Mouse (Mus musculus): ENCODE measurements at regions not wholly inside any gene's neighbourhood (a gene's known extent, or its start where the extent isn't known, plus 50 kb on each side); places are given as distances from the start of the nearest gene placed in this dataset.

GRCm38 (mm10) chr4:5126059-5126458 is 332.9 kb upstream of the Impad1 start:
- H3K27me3 ChIP-seq (ENCODE audit: control insufficient read depth, insufficient read depth, low read length): no peaks in the 10 kb centered on the region
- WGBS: 81% methylated on average over 2 of the region's 2 CpGs
- ATAC-seq (ENCODE audit: insufficient number of reproducible peaks, insufficient read depth, low FRiP score, low read depth): no peak

GRCm38 (mm10) chr4:5098411-5098810 is 305.3 kb upstream of the Impad1 start:
- Histone ChIP-seq H3K27ac (ENCODE audit: low read length) (no peak overlapping the region), H3K4me2 (replicated peaks; ENCODE audit: low read depth, low read length) (no peak overlapping the region), H3K4me1 (ENCODE audit: control insufficient read depth, insufficient read depth, low read length) (no peaks in the 10 kb centered on the region), H3K9me3 (ENCODE audit: control insufficient read depth, low read depth, low read length) (no peaks in the 10 kb centered on the region), H3K27me3 (ENCODE audit: control insufficient read depth, insufficient read depth, low read length) (no peaks in the 10 kb centered on the region), H3K9ac (replicated peaks; ENCODE audit: low read depth, low read length) (no peak overlapping the region), H3K4me3 (ENCODE audit: low read depth, low read length) (no peak overlapping the region), H3K36me3 (ENCODE audit: control insufficient read depth, insufficient read depth, low read length) (no peaks in the 10 kb centered on the region)
- 88% methylated on average over 3 of the region's 3 CpGs for WGBS
- ATAC-seq (ENCODE audit: insufficient number of reproducible peaks, insufficient read depth, low FRiP score, low read depth): no peak

More at GRCm38 (mm10) chr4:5126059-5126458, 332.9 kb upstream of the Impad1 start:
- no peak overlapping the region for H3K9ac ChIP-seq (replicated peaks; ENCODE audit: low read depth, low read length)
- no peaks in the 10 kb centered on the region for H3K4me1 ChIP-seq (ENCODE audit: control insufficient read depth, insufficient read depth, low read length)
- H3K4me2 ChIP-seq (replicated peaks; ENCODE audit: low read depth, low read length): no peak overlapping the region
- H3K4me3 ChIP-seq (ENCODE audit: low read depth, low read length): no peak overlapping the region
- no peaks in the 10 kb centered on the region for H3K36me3 ChIP-seq (ENCODE audit: control insufficient read depth, insufficient read depth, low read length)
- H3K27ac ChIP-seq (ENCODE audit: low read length): no peak overlapping the region
- H3K9me3 ChIP-seq (ENCODE audit: control insufficient read depth, low read depth, low read length): no peaks in the 10 kb centered on the region

- no peaks in the 10 kb centered on the region for H3K4me1 ChIP-seq (ENCODE audit: control insufficient read depth, insufficient read depth, low read length)
- H3K4me3 ChIP-seq (ENCODE audit: low read depth, low read length): no peak overlapping the region
- no peak overlapping the region for H3K4me2 ChIP-seq (replicated peaks; ENCODE audit: low read depth, low read length)
- 29% methylated on average over 3 of the region's 3 CpGs for WGBS
- H3K9ac ChIP-seq (replicated peaks; ENCODE audit: low read depth, low read length): no peak overlapping the region
- H3K36me3 ChIP-seq (ENCODE audit: control insufficient read depth, insufficient read depth, low read length): no peaks in the 10 kb centered on the region
- no peaks in the 10 kb centered on the region for H3K27me3 ChIP-seq (ENCODE audit: control insufficient read depth, insufficient read depth, low read length)
- no peak overlapping the region for H3K27ac ChIP-seq (ENCODE audit: low read length)
- ATAC-seq (ENCODE audit: insufficient number of reproducible peaks, insufficient read depth, low FRiP score, low read depth): no peak
- no peaks in the 10 kb centered on the region for H3K9me3 ChIP-seq (ENCODE audit: control insufficient read depth, low read depth, low read length)
Observed at GRCm38 (mm10) chr4:5078723-5079122, 285.6 kb upstream of the Impad1 start.

GRCm38 (mm10) chr4:5074754-5075153 is 281.6 kb upstream of the Impad1 start:
- Histone ChIP-seq H3K9me3 (ENCODE audit: control insufficient read depth, low read depth, low read length) (no peaks in the 10 kb centered on the region), H3K9ac (replicated peaks; ENCODE audit: low read depth, low read length) (no peak overlapping the region), H3K4me2 (replicated peaks; ENCODE audit: low read depth, low read length) (no peak overlapping the region), H3K27me3 (ENCODE audit: control insufficient read depth, insufficient read depth, low read length) (no peaks in the 10 kb centered on the region), H3K4me3 (ENCODE audit: low read depth, low read length) (no peak overlapping the region), H3K4me1 (ENCODE audit: control insufficient read depth, insufficient read depth, low read length) (no peaks in the 10 kb centered on the region), H3K36me3 (ENCODE audit: control insufficient read depth, insufficient read depth, low read length) (no peaks in the 10 kb centered on the region), H3K27ac (ENCODE audit: low read length) (no peak overlapping the region)
- no peak for ATAC-seq (ENCODE audit: insufficient number of reproducible peaks, insufficient read depth, low FRiP score, low read depth)
- 90% methylated on average over 1 of the region's 1 CpGs for WGBS

GRCm38 (mm10) chr4:5071243-5071642 is 278.1 kb upstream of the Impad1 start:
- H3K9me3 ChIP-seq (ENCODE audit: control insufficient read depth, low read depth, low read length): no peaks in the 10 kb centered on the region
- H3K4me3 ChIP-seq (ENCODE audit: low read depth, low read length): no peak overlapping the region
- no peak overlapping the region for H3K27ac ChIP-seq (ENCODE audit: low read length)
- no peaks in the 10 kb centered on the region for H3K36me3 ChIP-seq (ENCODE audit: control insufficient read depth, insufficient read depth, low read length)
- no peak overlapping the region for H3K9ac ChIP-seq (replicated peaks; ENCODE audit: low read depth, low read length)
- H3K27me3 ChIP-seq (ENCODE audit: control insufficient read depth, insufficient read depth, low read length): no peaks in the 10 kb centered on the region
- no peak for ATAC-seq (ENCODE audit: insufficient number of reproducible peaks, insufficient read depth, low FRiP score, low read depth)
- no peak overlapping the region for H3K4me2 ChIP-seq (replicated peaks; ENCODE audit: low read depth, low read length)
- H3K4me1 ChIP-seq (ENCODE audit: control insufficient read depth, insufficient read depth, low read length): no peaks in the 10 kb centered on the region
- WGBS: 88% methylated on average over 4 of the region's 4 CpGs

GRCm38 (mm10) chr4:5059290-5059955 is 266.3 kb upstream of the Impad1 start:
- Histone ChIP-seq H3K4me3 (ENCODE audit: low read depth, low read length) (no peak overlapping the region), H3K27ac (ENCODE audit: low read length) (no peak overlapping the region), H3K4me2 (replicated peaks; ENCODE audit: low read depth, low read length) (no peak overlapping the region), H3K9ac (replicated peaks; ENCODE audit: low read depth, low read length) (no peak overlapping the region), H3K9me3 (ENCODE audit: control insufficient read depth, low read depth, low read length) (no peaks in the 10 kb centered on the region), H3K4me1 (ENCODE audit: control insufficient read depth, insufficient read depth, low read length) (no peaks in the 10 kb centered on the region), H3K27me3 (ENCODE audit: control insufficient read depth, insufficient read depth, low read length) (no peaks in the 10 kb centered on the region), H3K36me3 (ENCODE audit: control insufficient read depth, insufficient read depth, low read length) (no peaks in the 10 kb centered on the region)
- no peak for ATAC-seq (ENCODE audit: insufficient number of reproducible peaks, insufficient read depth, low FRiP score, low read depth)
- WGBS: 77% methylated on average over 2 of the region's 2 CpGs

GRCm38 (mm10) chr4:5029929-5030328 is 236.8 kb upstream of the Impad1 start:
- 44% methylated on average over 2 of the region's 2 CpGs for WGBS
- Histone ChIP-seq H3K9me3 (ENCODE audit: control insufficient read depth, low read depth, low read length) (no peaks in the 10 kb centered on the region), H3K4me1 (ENCODE audit: control insufficient read depth, insufficient read depth, low read length) (no peaks in the 10 kb centered on the region), H3K9ac (replicated peaks; ENCODE audit: low read depth, low read length) (no peak overlapping the region), H3K4me3 (ENCODE audit: low read depth, low read length) (no peak overlapping the region), H3K27ac (ENCODE audit: low read length) (no peak overlapping the region), H3K36me3 (ENCODE audit: control insufficient read depth, insufficient read depth, low read length) (no peaks in the 10 kb centered on the region), H3K4me2 (replicated peaks; ENCODE audit: low read depth, low read length) (no peak overlapping the region), H3K27me3 (ENCODE audit: control insufficient read depth, insufficient read depth, low read length) (no peaks in the 10 kb centered on the region)
- no peak for ATAC-seq (ENCODE audit: insufficient number of reproducible peaks, insufficient read depth, low FRiP score, low read depth)

- Histone ChIP-seq H3K27me3 (ENCODE audit: control insufficient read depth, insufficient read depth, low read length) (no peaks in the 10 kb centered on the region), H3K9me3 (ENCODE audit: control insufficient read depth, low read depth, low read length) (no peaks in the 10 kb centered on the region), H3K4me3 (ENCODE audit: low read depth, low read length) (no peak overlapping the region), H3K4me2 (replicated peaks; ENCODE audit: low read depth, low read length) (no peak overlapping the region), H3K36me3 (ENCODE audit: control insufficient read depth, insufficient read depth, low read length) (no peaks in the 10 kb centered on the region), H3K4me1 (ENCODE audit: control insufficient read depth, insufficient read depth, low read length) (no peaks in the 10 kb centered on the region), H3K27ac (ENCODE audit: low read length) (no peak overlapping the region), H3K9ac (replicated peaks; ENCODE audit: low read depth, low read length) (no peak overlapping the region)
- WGBS: 71% methylated on average over 4 of the region's 4 CpGs
- ATAC-seq (ENCODE audit: insufficient number of reproducible peaks, insufficient read depth, low FRiP score, low read depth): no peak
Observed at GRCm38 (mm10) chr4:4987491-4987890, 194.3 kb upstream of the Impad1 start.

All from stomach, embryonic 14.5 days (tissue).